Mouse (Mus musculus): ENCODE results near the gene Prmt7. TPM values are rescaled to one million over a fixed set of nuclear protein-coding genes. Genes with fewer than 3 reads are reported as not detected.

The Prmt7 gene
- 46.2 and 47.2 TPM in 2 replicates for polyA plus RNA-seq (2014; fragmentation: Nextera tagmentation; extraction: Ambion mirVana)

DNA sequence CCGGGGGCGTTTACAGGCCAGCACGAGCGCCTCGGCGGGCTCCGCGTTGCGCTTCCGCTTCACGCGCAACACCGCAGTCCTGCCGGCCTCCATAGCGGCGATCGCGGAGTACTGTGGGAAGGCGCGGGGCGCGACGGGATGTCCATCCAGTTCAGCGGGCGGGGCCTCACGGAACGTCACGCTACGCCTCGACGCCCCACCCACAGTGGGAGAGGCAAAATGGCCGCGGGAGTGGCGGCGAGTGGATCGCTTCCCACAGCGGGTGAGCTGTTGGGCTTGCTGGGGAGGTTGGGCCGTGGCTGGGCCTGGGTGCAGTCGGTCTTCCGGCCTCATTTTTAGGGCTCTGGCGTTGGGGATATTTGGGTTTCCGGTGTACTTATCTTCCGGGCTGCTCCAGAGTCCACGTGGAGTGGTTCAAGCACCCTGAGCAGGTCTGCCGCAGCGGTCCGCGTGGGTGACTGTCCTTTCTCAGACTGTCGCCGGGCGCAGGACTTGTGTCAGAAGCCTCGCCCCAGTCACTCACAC is at the start of gene Prmt7, which contains the start of gene Slc7a6os:
TSS of gene Prmt7 (plus strand) at position 116 of the 525 bp plus-strand sequence.
TSS of gene Slc7a6os (minus strand) at position 115 of the 525 bp plus-strand sequence.
- Histone ChIP-seq H3K36me3 (ENCODE audit: control insufficient read depth, insufficient read depth, low read length) (peaks cover 36% of the 10 kb centered on the region), H3K9ac (replicated peaks; ENCODE audit: low read depth, low read length) (peak within 1 kb of the TSS; percentile 75), H3K4me3 (ENCODE audit: low read depth, low read length) (peak within 1 kb of the TSS; percentile 90), H3K27me3 (ENCODE audit: control insufficient read depth, insufficient read depth, low read length) (no peaks in the 10 kb centered on the region), H3K4me2 (replicated peaks; ENCODE audit: low read depth, low read length) (peak within 1 kb of the TSS; percentile 67), H3K9me3 (ENCODE audit: control insufficient read depth, low read depth, low read length) (no peaks in the 10 kb centered on the region), H3K4me1 (ENCODE audit: control insufficient read depth, insufficient read depth, low read length) (peaks cover 4% of the 10 kb centered on the region; the same call in 1 of the 2 replicates), H3K27ac (ENCODE audit: low read length) (peak within 1 kb of the TSS; percentile 93)
- peak; percentile 99 for ATAC-seq (ENCODE audit: insufficient number of reproducible peaks, insufficient read depth, low FRiP score, low read depth)
- under 1% methylated on average over 52 of the region's 52 CpGs for WGBS

GRCm38 (mm10) chr8:106163251-106163650 is 47.5 kb upstream of the Prmt7 start:
- H3K4me1 ChIP-seq (ENCODE audit: control insufficient read depth, insufficient read depth, low read length): no peaks in the 10 kb centered on the region
- H3K4me3 ChIP-seq (ENCODE audit: low read depth, low read length): no peak overlapping the region
- 85% methylated on average over 9 of the region's 9 CpGs for WGBS
- H3K27me3 ChIP-seq (ENCODE audit: control insufficient read depth, insufficient read depth, low read length): no peaks in the 10 kb centered on the region
- H3K27ac ChIP-seq (ENCODE audit: low read length): no peak overlapping the region
- H3K9ac ChIP-seq (replicated peaks; ENCODE audit: low read depth, low read length): no peak overlapping the region
- no peak for ATAC-seq (ENCODE audit: insufficient number of reproducible peaks, insufficient read depth, low FRiP score, low read depth)
- no peak overlapping the region for H3K4me2 ChIP-seq (replicated peaks; ENCODE audit: low read depth, low read length)
- peaks cover 23% of the 10 kb centered on the region for H3K36me3 ChIP-seq (ENCODE audit: control insufficient read depth, insufficient read depth, low read length)
- H3K9me3 ChIP-seq (ENCODE audit: control insufficient read depth, low read depth, low read length): no peaks in the 10 kb centered on the region

DNA sequence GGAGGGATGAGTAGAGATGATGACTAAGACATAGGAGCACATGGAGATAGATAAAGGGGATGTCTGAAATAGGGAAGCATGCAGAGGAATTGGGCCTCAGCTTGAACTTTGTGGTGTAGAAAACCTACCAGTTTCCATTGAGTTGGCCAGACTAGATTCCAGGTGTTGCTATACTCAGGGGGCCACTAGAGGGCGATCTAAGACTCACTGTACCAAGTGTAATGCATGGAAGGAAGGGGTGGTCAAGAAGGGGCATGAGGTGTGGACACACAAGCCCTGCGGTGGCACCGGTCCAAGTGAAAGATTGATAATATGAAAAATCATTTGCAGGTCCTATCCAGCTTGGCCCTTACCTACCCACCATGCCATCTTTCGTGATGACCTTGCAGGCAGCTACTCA is 45.3 kb upstream of the Prmt7 start:
- Histone ChIP-seq H3K36me3 (ENCODE audit: control insufficient read depth, insufficient read depth, low read length) (peaks cover 21% of the 10 kb centered on the region), H3K9ac (replicated peaks; ENCODE audit: low read depth, low read length) (no peak overlapping the region), H3K9me3 (ENCODE audit: control insufficient read depth, low read depth, low read length) (no peaks in the 10 kb centered on the region), H3K4me3 (ENCODE audit: low read depth, low read length) (no peak overlapping the region), H3K27me3 (ENCODE audit: control insufficient read depth, insufficient read depth, low read length) (no peaks in the 10 kb centered on the region), H3K4me1 (ENCODE audit: control insufficient read depth, insufficient read depth, low read length) (peaks cover 3% of the 10 kb centered on the region; the same call in 1 of the 2 replicates), H3K4me2 (replicated peaks; ENCODE audit: low read depth, low read length) (no peak overlapping the region), H3K27ac (ENCODE audit: low read length) (no peak overlapping the region)
- ATAC-seq (ENCODE audit: insufficient number of reproducible peaks, insufficient read depth, low FRiP score, low read depth): no peak
- 42% methylated on average over 4 of the region's 4 CpGs for WGBS

- H3K27ac ChIP-seq (ENCODE audit: low read length): peak within 1 kb of the TSS; percentile 66
- peaks cover 3% of the 10 kb centered on the region; the same call in 1 of the 2 replicates for H3K4me1 ChIP-seq (ENCODE audit: control insufficient read depth, insufficient read depth, low read length)
- H3K9ac ChIP-seq (replicated peaks; ENCODE audit: low read depth, low read length): peak within 1 kb of the TSS; percentile 72
- H3K36me3 ChIP-seq (ENCODE audit: control insufficient read depth, insufficient read depth, low read length): peaks cover 6% of the 10 kb centered on the region; the same call in 1 of the 2 replicates
- ATAC-seq (ENCODE audit: insufficient number of reproducible peaks, insufficient read depth, low FRiP score, low read depth): peak; percentile 84
- H3K4me2 ChIP-seq (replicated peaks; ENCODE audit: low read depth, low read length): peak within 1 kb of the TSS; percentile 82
- no peaks in the 10 kb centered on the region for H3K9me3 ChIP-seq (ENCODE audit: control insufficient read depth, low read depth, low read length)
- H3K27me3 ChIP-seq (ENCODE audit: control insufficient read depth, insufficient read depth, low read length): no peaks in the 10 kb centered on the region
- WGBS: under 1% methylated on average over 59 of the region's 59 CpGs
- H3K4me3 ChIP-seq (ENCODE audit: low read depth, low read length): peak within 1 kb of the TSS; percentile 77
Observed at GRCm38 (mm10) chr8:106168356-106169016, 42.2 kb upstream of the Prmt7 start, which contains the start of gene Slc7a6. TSS of gene Slc7a6 (plus strand) at chr8:106168857.

DNA sequence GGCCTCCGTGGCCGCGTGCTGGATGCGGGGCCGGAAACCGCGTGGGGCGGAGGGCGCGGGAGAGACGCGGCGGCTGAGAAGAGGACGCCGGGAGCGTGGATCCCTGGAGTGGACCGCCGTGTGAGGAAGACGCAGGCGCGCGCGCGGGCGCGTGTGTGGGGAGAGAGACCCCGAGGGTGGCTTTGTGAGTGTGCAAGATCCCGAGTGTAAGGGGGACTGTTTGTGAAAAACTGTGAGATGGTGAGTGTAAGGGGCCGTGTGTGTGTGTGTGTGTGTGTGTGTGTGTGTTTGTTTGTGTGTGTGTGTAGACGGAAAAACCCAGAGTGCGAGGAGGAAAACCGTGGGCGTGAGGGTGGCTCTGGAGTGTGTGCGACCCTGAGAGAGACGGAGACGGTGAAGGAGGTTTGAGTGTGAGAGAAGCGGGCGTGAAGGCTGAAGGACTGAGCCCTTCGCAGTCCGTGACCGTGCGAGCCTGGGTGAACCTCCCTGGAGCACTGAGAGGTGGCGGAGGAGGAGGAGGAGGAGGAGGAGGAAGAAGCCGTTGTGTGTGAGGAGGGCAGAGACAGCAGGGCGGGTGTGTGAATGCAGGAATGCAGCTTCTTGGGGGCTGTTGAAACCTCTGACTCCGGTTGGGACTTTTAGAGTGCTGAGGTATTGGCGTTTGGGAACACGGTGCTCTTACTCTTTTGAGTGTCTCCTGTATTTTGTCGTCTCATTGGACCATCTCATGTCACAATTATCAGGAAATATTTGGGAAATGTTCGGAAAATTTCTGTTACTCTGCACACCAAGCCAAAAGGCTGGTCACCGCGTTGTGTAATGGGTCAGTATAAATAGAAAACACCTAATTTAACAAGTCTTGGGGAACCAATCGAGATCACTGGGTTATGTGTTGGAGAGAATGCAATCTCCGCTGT is 41.5 kb upstream of the Prmt7 start:
- no peaks in the 10 kb centered on the region for H3K9me3 ChIP-seq (ENCODE audit: control insufficient read depth, low read depth, low read length)
- peak overlapping the region; percentile 77 for H3K4me3 ChIP-seq (ENCODE audit: low read depth, low read length)
- H3K27me3 ChIP-seq (ENCODE audit: control insufficient read depth, insufficient read depth, low read length): no peaks in the 10 kb centered on the region
- H3K27ac ChIP-seq (ENCODE audit: low read length): peak overlapping the region; percentile 66
- WGBS: under 1% methylated on average over 54 of the region's 54 CpGs
- ATAC-seq (ENCODE audit: insufficient number of reproducible peaks, insufficient read depth, low FRiP score, low read depth): peak; percentile 63
- H3K4me2 ChIP-seq (replicated peaks; ENCODE audit: low read depth, low read length): peak overlapping the region; percentile 82
- peaks cover 3% of the 10 kb centered on the region; the same call in 1 of the 2 replicates for H3K4me1 ChIP-seq (ENCODE audit: control insufficient read depth, insufficient read depth, low read length)
- H3K9ac ChIP-seq (replicated peaks; ENCODE audit: low read depth, low read length): peak overlapping the region; percentile 72
- peaks cover 2% of the 10 kb centered on the region; the same call in 1 of the 2 replicates for H3K36me3 ChIP-seq (ENCODE audit: control insufficient read depth, insufficient read depth, low read length)

GRCm38 (mm10) chr8:106169934-106170480 is 40.7 kb upstream of the Prmt7 start:
- WGBS: 32% methylated on average over 6 of the region's 6 CpGs
- H3K27ac ChIP-seq (ENCODE audit: low read length): no peak overlapping the region

GRCm38 (mm10) chr8:106173566-106173965 is 37.2 kb upstream of the Prmt7 start:
- H3K27ac ChIP-seq (ENCODE audit: low read length): no peak overlapping the region
- H3K36me3 ChIP-seq (ENCODE audit: control insufficient read depth, insufficient read depth, low read length): no peaks in the 10 kb centered on the region
- H3K27me3 ChIP-seq (ENCODE audit: control insufficient read depth, insufficient read depth, low read length): no peaks in the 10 kb centered on the region
- 87% methylated on average over 3 of the region's 3 CpGs for WGBS
- H3K9ac ChIP-seq (replicated peaks; ENCODE audit: low read depth, low read length): no peak overlapping the region
- no peak overlapping the region for H3K4me3 ChIP-seq (ENCODE audit: low read depth, low read length)
- peaks cover 15% of the 10 kb centered on the region; the same call in 1 of the 2 replicates for H3K4me1 ChIP-seq (ENCODE audit: control insufficient read depth, insufficient read depth, low read length)
- no peak for ATAC-seq (ENCODE audit: insufficient number of reproducible peaks, insufficient read depth, low FRiP score, low read depth)
- no peaks in the 10 kb centered on the region for H3K9me3 ChIP-seq (ENCODE audit: control insufficient read depth, low read depth, low read length)
- H3K4me2 ChIP-seq (replicated peaks; ENCODE audit: low read depth, low read length): no peak overlapping the region

More at GRCm38 (mm10) chr8:106169934-106170480, 40.7 kb upstream of the Prmt7 start:
- H3K4me1 ChIP-seq (ENCODE audit: control insufficient read depth, insufficient read depth, low read length): peaks cover 3% of the 10 kb centered on the region; the same call in 1 of the 2 replicates
- no peaks in the 10 kb centered on the region for H3K36me3 ChIP-seq (ENCODE audit: control insufficient read depth, insufficient read depth, low read length)
- H3K4me3 ChIP-seq (ENCODE audit: low read depth, low read length): peak overlapping the region; percentile 77
- ATAC-seq (ENCODE audit: insufficient number of reproducible peaks, insufficient read depth, low FRiP score, low read depth): no peak
- H3K9ac ChIP-seq (replicated peaks; ENCODE audit: low read depth, low read length): 0 out of 2 replicates have a peak overlapping the region, but pooled peaks have one; percentile 72
- no peaks in the 10 kb centered on the region for H3K9me3 ChIP-seq (ENCODE audit: control insufficient read depth, low read depth, low read length)
- H3K27me3 ChIP-seq (ENCODE audit: control insufficient read depth, insufficient read depth, low read length): no peaks in the 10 kb centered on the region
- H3K4me2 ChIP-seq (replicated peaks; ENCODE audit: low read depth, low read length): peak overlapping the region; percentile 82
